Mouse (Mus musculus) frontal cortex, adult (tissue): ENCODE measurements around the gene Bcas3.

Experiments
- ATAC-seq: cut with Nextera tagmentation; 2 replicates; pipeline ENCODE4 v1.9.2; 2017; ENCODE audit warnings: mild to moderate bottlenecking, moderate library complexity, mixed read lengths; ENCODE audit not compliant: low TSS enrichment

The Bcas3 gene

DNA sequence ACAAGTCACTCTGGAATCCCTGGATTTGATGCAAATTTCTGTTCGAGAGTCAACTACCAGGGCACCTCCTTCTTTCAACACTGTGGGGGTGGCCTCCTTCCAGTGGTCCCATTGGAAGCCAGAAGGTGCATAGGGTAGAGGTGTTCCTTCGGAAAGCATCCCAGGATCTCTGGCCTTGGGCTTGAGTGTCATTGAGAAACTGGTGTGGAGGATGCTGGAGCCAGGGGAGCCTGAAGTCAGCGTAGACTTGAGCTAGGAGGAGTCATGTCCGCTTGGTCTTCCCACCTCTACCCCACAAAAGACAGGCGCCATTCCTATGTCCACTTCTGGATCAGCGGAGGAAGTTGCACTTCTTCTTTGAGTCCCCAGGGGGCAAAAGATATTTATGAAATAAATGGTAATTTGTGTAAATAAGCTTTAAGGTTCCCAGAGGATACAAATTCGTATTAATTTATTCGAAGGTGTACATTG is 488.3 kb downstream of the Bcas3 start:
- no peak for ATAC-seq

DNA sequence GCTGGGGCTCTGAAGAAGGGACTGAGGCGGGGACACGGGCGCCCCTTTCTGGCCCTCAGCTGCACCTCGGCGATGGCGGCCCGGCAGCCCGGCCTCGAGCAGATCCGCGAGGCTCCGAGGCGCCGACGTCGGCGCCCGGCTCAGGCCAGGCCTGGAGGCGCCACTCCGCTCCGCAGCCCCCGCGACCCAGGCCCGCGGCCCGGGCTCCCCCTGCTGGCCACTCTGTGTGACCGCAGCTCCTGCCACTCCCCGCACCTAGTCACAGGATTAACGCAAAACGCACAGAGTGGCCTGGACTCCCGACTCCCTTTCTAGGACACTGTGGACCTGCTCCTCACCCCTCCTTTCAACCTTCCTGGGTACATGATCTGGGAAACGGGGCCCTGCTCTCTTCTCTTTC is 489.0 kb downstream of the Bcas3 start:
- ATAC-seq, result no peak

DNA sequence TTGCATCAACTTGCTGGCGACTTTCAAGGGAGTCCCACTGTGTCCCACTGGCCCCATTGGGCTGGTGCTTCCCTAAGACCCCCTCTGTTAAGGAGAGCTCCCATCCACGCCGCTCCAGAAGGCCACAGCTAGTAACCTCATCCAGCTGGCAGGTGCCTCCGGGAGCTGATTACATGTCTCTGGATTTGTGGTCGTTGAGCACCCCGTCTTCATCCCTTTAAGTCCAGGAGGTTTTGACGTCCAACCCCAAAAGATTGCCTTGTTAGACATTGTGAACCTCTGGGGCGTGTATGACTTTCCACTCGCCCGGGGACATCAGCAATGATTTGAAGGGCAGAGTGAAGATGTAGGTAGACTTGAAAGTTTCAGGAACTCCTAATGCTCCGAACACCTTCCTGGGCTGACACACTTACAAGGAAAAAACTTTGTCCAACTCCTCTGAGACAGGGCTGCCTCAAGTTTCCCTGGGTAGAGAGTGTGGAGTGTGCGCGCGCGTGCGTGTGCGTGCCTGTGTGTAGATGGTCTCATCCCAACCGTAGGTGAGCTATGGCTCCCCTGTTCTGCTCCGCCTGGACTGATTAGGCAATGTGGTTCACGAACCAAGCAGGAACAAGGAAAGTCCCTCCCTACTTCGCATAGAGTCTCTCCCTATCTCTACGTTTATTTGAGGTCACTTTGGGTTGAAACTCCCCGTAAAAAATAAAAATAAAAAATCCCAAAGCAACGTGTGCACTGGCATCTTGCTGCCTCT is 489.8 kb downstream of the Bcas3 start:
- no peak for ATAC-seq

DNA sequence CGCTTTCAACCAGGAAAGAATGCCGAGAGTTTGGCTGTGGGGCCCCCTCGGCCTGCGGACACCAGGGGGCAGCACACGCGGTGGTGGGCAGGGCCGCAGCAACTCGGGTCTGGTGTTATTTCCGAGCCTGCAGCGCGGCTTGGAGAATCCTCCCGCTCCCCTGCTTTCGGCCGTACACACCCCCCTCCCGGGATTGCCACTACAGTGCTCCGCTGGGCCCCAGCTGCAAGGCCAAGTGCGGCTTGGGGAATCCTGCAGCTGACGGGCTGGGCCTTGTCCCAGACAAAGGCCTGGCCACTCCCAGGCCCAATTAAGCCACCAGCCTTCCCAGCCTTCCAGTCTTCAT is 490.4 kb downstream of the Bcas3 start:
- ATAC-seq, result peak; percentile 56; the same call in 1 of the 2 replicates

DNA sequence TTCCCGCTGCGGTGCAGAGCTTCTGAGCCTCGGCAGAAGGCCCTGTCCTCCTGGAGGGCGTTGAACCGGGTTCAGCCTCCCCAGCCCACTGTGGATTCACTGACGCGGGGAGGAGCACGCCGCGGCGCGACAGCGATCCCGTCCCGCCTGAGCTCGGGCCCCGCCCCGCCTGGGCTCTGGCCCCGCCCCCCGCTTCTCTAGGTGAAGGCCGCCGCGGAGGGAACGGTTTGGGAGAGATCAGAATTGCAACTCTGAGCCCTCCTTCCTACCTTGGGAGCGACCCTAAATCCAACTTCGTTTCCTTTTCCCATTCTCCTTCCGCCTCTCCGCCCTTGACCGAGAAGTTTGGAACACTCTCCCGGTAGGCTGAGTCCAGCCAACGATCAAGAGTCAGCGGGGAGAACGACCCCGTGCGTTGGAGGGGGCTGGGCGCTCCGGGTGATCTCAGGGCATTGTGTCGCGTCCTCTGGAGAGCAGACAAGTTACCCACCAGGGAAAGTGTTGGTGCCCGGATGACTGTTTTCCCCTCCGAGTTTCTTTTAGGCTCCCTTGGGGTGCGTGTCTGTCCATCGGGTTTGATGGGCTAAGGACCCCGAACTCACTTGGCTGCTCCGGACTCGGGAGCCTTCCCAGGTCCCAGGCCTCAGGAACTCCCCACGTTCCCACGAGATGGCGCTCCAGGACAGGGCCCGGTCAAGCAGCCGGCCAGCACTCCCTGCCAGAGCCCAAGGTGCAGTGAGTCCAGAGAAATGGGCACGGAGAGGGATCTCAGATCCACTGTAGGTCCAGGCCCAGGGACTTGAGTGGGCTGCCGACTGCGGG is 491.4 kb downstream of the Bcas3 start:
- peak; percentile 69; the same call in 1 of the 2 replicates for ATAC-seq

DNA sequence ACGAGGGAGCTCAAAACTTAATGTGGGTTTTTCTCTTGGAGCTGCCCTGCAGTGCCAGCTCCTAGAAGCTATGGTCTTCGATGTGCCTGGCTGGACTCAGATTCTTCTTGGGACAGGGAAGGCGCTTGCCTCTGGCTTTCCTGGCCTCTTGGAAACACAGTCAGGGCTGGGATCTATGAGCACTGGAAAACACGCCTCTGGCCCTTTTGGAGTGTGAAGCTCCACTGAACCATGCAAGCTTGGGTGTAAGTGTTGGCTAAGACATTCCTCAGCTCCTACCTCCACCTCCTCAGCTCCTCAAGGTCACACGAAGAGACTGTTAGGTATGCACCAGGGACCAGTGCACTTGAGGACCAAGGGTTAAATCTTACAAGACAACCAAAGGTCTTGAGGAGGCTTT is 492.0 kb downstream of the Bcas3 start:
- ATAC-seq, result no peak

DNA sequence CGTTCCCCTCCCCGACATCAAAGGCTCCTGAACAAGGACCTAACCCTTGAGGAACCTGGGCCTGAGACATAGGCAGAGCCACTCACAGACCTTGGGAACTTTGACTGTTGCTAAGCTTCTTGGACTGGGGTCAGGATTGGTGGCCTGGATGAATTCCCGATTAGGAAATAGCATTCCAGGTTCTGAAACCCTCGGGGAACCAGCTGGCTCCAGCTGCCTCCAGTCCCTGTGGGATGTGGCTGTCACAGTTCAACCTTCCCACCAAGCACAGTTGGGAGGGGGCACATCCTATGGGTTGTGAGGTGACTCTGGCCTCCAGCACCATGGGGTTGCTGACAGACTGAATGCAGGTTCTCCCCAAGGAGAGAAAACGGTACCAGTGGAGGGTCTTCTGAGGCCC is 493.0 kb downstream of the Bcas3 start:
- ATAC-seq, result no peak

DNA sequence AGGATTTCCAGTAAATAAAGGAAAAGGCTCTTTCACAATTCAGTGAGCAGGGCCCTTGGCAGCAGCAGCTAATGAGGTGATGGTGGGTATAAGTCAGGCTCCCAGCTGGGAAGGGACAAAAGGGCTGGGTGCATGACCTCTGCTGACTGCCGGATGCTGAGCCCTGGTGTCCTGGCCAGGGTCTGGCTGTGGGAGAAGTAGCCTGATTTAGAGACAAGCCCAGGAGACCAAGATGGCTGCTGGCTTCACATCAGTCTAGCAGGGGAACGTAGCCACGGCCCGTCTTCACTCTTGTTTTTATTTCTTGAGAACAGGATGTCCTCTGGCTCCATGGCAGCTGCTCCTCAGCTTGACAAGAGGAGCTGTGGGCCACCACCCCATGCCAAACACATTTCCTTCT is 493.5 kb downstream of the Bcas3 start:
- ATAC-seq, result no peak

DNA sequence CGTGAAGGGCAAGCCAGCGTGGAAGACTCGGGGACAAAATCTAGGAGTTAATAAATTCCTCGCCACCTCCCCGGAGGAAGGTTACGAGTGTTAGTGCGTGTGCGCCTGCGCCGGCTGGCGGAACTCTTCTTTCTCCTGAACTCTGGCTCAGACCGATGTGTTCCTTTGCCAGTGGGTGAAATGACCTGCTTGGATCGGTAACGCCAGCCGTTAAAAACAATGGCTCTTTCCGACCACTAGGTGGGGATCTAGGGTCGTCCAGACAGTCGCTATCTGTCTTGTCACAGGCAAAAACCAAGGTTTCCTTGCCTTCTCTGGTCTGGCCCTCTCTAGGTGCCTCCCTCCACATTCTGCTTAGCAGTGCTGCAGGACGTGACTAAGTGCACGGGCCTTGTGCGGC is 496.1 kb downstream of the Bcas3 start:
- ATAC-seq, result peak; percentile 76

DNA sequence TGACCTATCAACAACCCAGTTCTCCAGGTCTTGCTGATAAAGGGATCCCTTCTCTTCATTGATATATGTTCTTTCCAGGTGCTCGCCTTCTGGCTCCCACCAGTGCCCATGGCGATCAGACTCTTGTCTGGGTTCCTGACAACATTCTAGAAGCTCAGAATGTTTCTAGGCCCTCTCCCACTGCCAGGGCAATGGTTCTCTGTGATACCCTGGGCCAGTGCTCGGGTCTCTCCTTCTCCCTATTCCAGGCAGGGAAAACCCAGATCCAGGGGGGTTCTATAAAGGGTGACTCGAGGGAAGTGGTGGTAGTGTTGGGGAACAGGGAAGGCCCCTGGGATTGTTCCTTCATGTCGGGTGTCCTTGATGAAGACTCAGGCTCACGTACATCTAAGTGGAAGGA is 497.3 kb downstream of the Bcas3 start, which contains the start of gene Gm11444:
Gm11444 (minus strand) TSS at position 101 of the 400 bp plus-strand sequence.
- no peak for ATAC-seq

DNA sequence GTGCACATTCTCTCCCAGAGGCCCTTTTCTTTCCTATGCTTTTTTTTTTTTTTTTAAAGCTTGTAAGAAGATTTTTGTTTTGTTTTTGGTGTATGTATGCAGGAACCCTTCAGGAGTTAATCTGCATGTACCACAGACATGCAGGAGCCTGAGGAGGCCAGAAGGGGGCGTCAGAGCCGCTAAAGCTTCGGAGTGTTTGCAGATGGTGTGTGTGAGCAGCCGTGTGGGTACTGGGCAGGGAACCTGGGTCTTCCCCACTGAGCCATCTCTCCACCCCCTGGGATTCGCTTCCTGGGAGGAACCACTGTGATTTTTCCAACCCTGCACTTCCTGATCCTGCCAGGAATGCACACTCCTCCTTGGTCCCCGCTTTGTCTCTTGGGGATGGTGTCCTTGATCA is 497.8 kb downstream of the Bcas3 start:
- ATAC-seq, result no peak

DNA sequence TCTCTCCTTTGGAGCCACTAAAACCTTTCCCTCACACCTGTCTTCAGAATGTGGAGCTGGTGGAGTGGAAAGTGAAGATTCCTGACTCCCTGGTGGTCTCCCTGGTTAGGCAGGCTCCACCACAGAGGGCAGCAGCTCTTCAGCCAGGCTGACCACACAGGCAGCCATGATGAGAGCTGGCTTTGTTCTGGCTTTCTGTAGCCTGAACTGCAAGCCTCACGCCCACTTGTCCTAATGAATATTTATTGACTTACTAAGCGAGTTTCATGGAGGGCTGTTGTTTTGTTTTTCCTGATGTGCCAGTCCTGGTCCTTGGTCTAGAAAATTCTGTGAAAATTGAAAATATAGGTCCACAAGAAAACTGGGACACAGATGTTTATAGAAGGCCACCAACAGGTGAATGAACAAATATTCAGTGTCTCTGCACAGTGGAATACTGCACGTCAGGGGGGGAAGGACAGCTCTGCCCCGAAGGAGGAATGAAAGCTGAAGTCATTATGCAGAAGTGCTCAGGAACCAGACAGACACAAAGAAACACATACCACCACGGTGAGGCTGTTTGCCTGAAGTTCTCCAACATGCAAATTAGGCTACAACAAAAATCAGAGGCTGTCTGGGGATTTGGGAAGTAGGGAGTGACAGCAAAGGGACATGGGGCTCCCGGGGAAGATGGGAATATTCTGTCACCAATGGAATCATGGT is 505.2 kb downstream of the Bcas3 start:
- ATAC-seq, result no peak

DNA sequence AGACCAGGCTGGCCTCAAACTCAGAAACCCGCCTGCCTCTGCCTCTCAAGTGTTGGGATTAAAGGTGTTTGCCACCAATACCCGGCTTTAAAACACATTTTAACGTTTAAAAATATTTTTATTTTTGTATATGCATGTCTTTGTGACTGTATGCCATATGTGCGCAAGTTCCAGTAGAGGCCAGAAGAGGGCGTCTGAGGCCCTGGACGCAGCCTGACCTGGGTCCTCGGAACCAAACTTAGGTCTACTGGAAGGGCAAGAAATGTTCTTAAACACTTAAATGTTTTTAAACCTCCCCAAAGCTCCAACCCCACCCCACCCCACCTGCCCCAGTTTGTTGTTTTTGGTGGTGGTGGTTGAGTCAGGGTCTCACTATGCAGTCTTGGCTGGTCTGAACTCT is 511.4 kb downstream of the Bcas3 start:
- no peak for ATAC-seq
